Mouse (Mus musculus): Measurements from ENCODE around the gene Scrn2.

- no peak for TF ChIP-seq CTCF (conservative IDR thresholded peaks at IDR 0.05; ENCODE audit: low read length)
- TF ChIP-seq NANOG (IDR thresholded peaks at IDR 0.05; ENCODE audit: borderline replicate concordance, low read length): no peak
Measured at GRCm38 (mm10) chr11:97019345-97019708, 10.4 kb upstream of the Scrn2 start.
